Mouse (Mus musculus) kidney, postnatal 25 days (tissue): ENCODE data around the gene Nol3.
A peak's percentile ranks its signal among the peaks of the same experiment; 100 is the strongest.

Experiments used
- DNase-seq, 2 experiments: peaks; one replicate each; pipeline ENCODE4 v3.0.0; 2021; ENCODE audit warnings: mixed read lengths in 2 of 2

Gene Nol3

DNA sequence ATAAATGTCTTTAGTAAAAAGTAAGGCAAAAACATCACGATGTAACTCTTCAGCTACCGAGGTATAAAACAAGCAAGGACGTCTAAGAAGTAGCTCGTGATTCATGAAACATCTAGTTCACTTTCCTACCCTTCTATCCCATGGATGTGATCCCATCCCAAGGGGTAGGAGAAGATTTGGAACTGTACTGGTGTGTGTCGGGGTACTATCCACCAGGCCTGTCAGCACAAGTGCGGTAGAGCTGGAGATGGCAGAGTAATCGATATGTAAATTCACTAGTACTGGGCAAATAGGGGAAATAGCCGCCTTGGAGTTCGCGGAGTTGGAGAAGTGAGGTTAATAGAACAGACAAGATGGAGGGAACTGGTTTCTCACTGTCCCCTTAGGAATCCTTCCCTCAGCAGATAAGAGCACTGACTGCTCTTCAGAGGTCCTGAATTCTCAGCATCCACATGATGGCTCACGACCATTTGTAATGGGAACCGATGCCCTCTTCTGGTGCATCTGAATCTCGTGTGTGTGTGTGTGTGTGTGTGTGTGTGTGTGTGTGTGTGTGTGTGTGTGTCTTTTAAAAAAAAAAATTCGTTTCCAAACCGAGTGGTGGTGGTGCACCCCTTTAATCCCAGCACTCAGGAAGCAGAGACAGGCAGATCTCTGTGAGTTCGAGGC lies 12.6 kb upstream of the Nol3 start:
- peak in 1 of 2 experiments; percentile 18 for DNase-seq

DNA sequence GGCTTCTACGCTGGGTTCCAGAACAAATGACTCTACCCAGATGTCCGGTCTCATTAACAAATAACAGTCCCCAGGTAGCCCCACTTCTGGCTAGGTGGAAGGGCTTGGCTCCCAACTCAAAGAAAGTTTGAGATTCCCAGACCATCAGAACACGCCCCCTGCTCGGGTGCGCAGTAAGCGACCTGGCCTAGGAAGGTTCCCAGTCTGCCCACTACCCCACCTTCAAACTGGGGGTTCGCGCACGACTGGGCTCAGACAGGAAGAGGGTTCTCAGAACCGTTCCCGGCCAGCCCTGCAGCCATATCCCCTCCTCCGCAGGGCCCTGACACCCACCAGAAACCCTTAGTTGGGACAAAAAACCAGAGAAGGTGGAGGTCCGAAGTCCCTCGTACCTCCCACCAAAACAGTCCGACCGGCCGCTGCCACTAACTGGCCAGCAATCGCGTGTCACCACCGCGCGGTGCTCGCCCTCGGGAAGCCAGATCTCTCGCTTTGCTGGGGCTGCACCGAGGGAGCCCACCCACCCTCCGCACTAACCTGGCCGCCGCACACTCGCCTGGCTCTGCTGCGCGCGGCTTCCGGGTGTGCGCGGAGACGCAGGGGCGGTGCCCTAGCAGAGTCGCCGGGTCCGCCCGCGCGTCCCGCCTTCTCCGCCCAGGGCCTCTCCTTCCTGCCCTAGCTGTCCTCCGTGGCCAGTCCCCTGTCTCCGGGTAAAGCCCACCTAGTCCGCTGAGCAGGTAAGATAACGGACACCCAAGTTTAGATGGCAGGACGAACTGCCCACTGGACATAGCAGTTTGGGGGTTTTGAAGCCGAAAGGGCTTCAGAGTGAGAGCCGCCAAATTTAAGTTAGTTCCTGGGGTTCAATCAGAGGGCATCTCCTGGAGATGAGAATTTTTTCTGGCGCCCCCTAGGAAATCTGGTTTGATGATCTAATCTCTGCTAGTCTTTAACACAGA lies 11.6 kb upstream of the Nol3 start, which contains the start of the genes Tradd and Fbxl8:
Gene Tradd (minus strand): TSS at position 586 of the 959 bp plus-strand sequence.
Gene Fbxl8 (plus strand): TSS at position 625 of the 959 bp plus-strand sequence.
- DNase-seq: peak; percentile 82 to 89

DNA sequence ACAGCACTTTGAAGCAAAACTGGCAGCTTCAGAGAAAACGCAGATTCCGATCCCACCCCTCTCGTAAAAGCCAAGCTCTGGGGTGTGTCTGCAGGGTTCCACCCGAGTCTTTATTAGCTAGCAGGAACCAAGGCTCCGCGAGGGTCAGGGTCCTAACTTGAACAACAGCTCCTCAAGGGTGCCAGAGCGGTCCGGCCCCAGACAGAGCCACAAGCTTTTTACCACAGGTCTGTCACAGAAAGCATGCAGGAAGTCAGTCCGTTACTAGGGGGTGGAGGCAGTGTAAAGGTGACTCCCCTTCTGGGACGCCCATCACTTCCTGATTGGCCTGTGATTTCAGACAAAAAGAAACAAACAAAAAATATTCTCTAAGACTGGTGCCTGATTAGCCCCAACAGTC lies 10.8 kb upstream of the Nol3 start:
- peak in 1 of 2 experiments; percentile 59 for DNase-seq

GRCm38 (mm10) chr8:105266775-105267174 lies 9.2 kb upstream of the Nol3 start:
- DNase-seq: no peak

- peak in 1 of 2 experiments; percentile 55 for DNase-seq
These were observed 7.4 kb upstream of the Nol3 start for GRCm38 (mm10) chr8:105268342-105269074.

- peak; percentile 43 to 62 for DNase-seq
These were observed 6.9 kb upstream of the Nol3 start for GRCm38 (mm10) chr8:105269075-105269458.

GRCm38 (mm10) chr8:105269461-105269947 lies 6.4 kb upstream of the Nol3 start, which contains the start of gene Hsf4:
Hsf4 (plus strand) TSS chr8:105269801.
- DNase-seq: peak; percentile 66 to 88

DNA sequence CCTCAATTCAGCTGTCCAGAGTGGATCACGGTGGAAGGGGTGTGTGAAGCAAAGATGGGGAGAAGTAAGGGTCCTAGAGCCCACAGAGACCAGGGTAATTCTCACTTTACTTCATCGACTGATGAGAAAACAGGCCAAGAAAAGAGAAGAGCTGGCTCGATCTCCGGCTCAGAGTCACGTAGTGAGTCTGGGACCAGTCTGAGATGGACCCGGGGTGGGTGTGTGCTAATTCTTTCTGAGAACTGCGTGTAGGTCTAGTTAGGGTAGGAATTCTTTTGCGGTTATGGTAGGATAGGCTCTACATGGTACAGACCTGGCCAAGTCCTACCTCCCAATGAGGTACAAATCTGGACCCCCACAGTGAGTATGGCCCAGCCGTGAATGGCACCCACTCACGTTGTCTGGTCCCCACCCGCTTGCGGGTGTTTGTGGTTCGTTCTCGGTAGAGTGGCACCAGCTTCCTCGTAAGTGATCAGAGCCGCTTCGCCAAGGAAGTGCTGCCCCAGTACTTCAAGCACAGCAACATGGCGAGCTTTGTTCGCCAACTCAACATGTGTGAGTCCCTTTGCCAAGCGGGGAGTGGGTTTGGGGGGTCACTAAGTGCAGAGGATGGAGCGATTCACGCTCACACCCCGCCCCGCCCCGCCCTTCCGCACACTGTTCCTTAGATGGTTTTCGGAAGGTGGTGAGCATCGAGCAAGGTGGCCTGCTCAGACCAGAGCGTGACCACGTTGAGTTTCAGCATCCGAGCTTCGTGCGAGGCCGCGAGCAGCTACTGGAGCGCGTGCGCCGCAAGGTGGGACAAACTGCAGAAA lies 5.6 kb upstream of the Nol3 start:
- DNase-seq: no peak

GRCm38 (mm10) chr8:105270916-105271186 lies 5.1 kb upstream of the Nol3 start:
- DNase-seq: no peak

GRCm38 (mm10) chr8:105275387-105275786 lies 553 bp upstream of the Nol3 start:
- no peak for DNase-seq

GRCm38 (mm10) chr8:105276292-105277120 lies 566 bp downstream of the Nol3 start:
- peak; percentile 71 to 74 for DNase-seq

DNA sequence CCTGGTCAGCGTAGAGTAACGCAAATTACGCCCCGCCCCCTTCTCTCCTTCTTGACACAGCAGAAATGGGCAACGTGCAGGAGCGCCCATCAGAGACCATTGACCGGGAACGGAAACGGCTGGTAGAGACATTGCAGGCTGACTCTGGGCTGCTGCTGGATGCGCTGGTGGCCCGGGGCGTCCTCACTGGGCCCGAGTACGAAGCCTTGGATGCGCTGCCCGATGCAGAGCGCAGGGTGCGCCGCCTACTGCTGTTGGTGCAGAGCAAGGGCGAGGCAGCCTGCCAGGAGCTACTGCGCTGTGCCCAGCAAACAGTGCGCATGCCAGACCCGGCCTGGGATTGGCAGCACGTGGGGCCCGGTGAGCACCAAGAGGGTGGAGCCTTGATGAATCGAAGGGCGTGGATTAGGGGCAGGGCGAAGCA lies 3.0 kb downstream of the Nol3 start:
- DNase-seq: peak; percentile 90 to 94

DNA sequence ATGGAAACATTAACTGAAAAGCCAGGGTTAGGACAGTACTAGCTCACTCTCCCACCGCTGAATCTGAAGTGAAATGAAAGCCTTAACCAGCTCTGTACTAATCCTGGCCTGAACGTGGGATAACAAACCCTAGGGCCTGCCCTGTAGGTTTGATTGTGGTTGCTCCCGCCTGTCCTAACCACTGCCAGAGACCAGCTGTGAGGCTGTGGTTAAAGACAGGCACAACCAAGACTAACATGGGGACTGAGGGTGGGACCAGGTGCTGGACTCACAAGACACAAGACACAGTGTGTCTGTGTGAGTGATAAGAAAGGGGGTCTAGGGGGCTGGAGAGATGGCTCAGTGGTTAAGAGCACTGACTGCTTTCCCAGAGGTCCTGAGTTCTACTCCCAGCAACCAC lies 4.6 kb downstream of the Nol3 start:
- no peak for DNase-seq

GRCm38 (mm10) chr8:105281821-105282220 lies 5.9 kb downstream of the Nol3 start:
- no peak for DNase-seq

DNA sequence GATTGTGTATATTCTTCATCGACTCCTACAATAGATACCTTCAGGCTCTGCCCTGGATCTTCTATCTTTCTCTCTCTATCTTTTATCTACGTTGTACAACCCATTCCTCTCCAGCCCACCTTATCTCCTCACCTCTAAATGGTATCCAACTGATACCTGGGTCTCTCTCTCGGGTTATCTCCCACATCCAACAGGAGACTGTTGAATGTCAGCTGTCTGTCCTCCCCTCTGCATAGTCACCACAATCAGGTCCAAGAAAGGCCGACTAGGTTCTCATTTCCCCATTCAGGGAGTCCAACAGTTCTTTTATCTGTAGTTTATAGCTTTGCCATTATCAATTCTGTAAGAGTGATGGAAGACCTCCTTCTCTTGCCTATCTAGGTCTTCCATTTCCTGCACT lies 6.3 kb downstream of the Nol3 start:
- DNase-seq: no peak

DNA sequence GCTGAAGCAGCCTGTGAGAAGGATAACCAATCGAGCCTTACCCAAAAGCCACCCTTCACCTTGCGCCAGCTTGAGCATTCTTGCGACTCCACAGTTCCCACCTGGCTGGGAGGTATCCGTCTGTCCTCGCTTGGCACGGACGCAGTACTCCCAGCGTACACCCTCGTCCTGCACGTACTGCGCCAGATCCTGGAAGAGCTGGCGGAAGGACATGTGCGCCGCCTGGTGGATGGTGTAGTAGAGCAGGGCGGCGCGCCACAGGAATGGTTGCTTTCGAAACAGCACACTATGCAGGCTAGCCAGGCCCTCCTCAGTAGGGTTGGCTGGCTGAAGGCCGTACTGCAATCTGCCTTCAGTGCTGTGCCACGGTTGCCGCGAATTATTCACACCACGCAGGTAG lies 7.1 kb downstream of the Nol3 start:
- peak; percentile 62 to 67 for DNase-seq

DNA sequence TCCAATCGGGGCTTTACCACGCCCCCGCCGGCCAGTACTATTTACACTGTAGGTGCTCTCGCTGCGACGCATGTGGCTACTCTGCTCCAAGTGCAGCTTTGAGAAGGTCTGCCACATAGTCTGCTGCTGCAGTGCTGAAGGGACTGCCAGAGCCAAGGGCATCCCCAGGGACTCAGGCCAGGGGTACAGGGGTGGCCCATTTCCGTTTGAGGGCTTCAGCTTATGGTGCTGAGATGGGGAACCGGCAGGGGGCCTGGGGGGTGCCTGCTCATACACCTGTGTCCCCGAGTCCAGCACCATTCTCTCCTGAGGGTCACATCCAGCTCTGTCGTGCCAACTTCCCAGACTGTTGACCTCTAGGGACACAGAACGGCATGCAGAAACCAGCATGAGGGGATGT lies 9.6 kb downstream of the Nol3 start:
- no peak for DNase-seq

GRCm38 (mm10) chr8:105286907-105287306 lies 11.0 kb downstream of the Nol3 start:
- DNase-seq: no peak

DNA sequence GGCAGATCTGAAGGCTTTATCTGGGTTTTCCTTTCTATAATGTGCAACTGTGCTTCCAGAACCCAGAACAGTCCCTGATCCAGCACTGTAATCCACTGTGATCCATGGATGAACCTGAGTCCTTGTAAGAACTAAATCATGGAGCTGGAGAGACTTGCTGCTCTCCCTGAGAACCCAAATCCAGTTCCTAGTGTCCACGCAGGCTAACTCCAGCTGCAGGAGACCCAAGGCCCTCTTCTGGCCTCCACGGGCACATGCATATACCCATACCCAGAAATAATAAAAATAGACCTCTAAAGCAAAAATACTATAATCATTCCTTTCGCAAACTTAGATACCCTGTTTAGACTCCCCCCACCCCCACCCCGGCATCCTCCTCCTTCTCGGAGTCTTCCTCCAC lies 12.3 kb downstream of the Nol3 start:
- no peak for DNase-seq

- DNase-seq: peak; percentile 88 to 92
These were observed 13.2 kb downstream of the Nol3 start for GRCm38 (mm10) chr8:105288958-105289732.
